Mouse (Mus musculus): Measurements from ENCODE around the gene Kng1. TPM values are rescaled to one million over a fixed set of nuclear protein-coding genes. Genes with fewer than 3 reads are reported as not detected.
"Not testable (repeated sequence)": the region's sequence is repeated elsewhere in the genome, so short reads cannot be mapped to it uniquely, and the experiment has no call there.

Gene Kng1
- not detected in 2 replicates for polyA plus RNA-seq (2014; fragmentation: Nextera tagmentation; extraction: Ambion mirVana)

- not testable (repeated sequence) for H3K9me3 ChIP-seq (ENCODE audit: control insufficient read depth, low read length); H3K4me3 ChIP-seq (ENCODE audit: low read depth, low read length); H3K9ac ChIP-seq (ENCODE audit: low read length); H3K36me3 ChIP-seq (ENCODE audit: control insufficient read depth, insufficient read depth, low read length); H3K4me2 ChIP-seq (ENCODE audit: low read depth); H3K27me3 ChIP-seq (ENCODE audit: control insufficient read depth, insufficient read depth, low read length); ATAC-seq (ENCODE audit: insufficient read depth, low FRiP score, low TSS enrichment); H3K4me1 ChIP-seq (ENCODE audit: control insufficient read depth, insufficient read depth, low read length); H3K27ac ChIP-seq (ENCODE audit: low read depth, low read length); DNase-seq (ENCODE audit: low spot score)
- WGBS, result 84% methylated on average over 1 of the region's 1 CpGs
Measured at GRCm38 (mm10) chr16:23057668-23058447, at the start of gene Kng1. Kng1 (plus strand) TSS chr16:23057865.

- not testable (repeated sequence) for H3K4me3 ChIP-seq (ENCODE audit: low read depth, low read length); H3K9ac ChIP-seq (ENCODE audit: low read length); H3K9me3 ChIP-seq (ENCODE audit: control insufficient read depth, low read length); DNase-seq (ENCODE audit: low spot score); H3K27ac ChIP-seq (ENCODE audit: low read depth, low read length); ATAC-seq (ENCODE audit: insufficient read depth, low FRiP score, low TSS enrichment); H3K4me2 ChIP-seq (ENCODE audit: low read depth); H3K4me1 ChIP-seq (ENCODE audit: control insufficient read depth, insufficient read depth, low read length); H3K27me3 ChIP-seq (ENCODE audit: control insufficient read depth, insufficient read depth, low read length); H3K36me3 ChIP-seq (ENCODE audit: control insufficient read depth, insufficient read depth, low read length)
- 81% methylated on average over 2 of the region's 2 CpGs for WGBS
Measured at GRCm38 (mm10) chr16:23013786-23014185, 43.9 kb upstream of the Kng1 start.

- not testable (repeated sequence) for H3K27me3 ChIP-seq (ENCODE audit: control insufficient read depth, insufficient read depth, low read length); H3K9ac ChIP-seq (ENCODE audit: low read length); H3K4me2 ChIP-seq (ENCODE audit: low read depth); H3K4me1 ChIP-seq (ENCODE audit: control insufficient read depth, insufficient read depth, low read length); H3K36me3 ChIP-seq (ENCODE audit: control insufficient read depth, insufficient read depth, low read length); ATAC-seq (ENCODE audit: insufficient read depth, low FRiP score, low TSS enrichment); H3K27ac ChIP-seq (ENCODE audit: low read depth, low read length); DNase-seq (ENCODE audit: low spot score); H3K4me3 ChIP-seq (ENCODE audit: low read depth, low read length); H3K9me3 ChIP-seq (ENCODE audit: control insufficient read depth, low read length)
- 53% methylated on average over 8 of the region's 8 CpGs for WGBS
Measured at GRCm38 (mm10) chr16:23014645-23015044, 43.0 kb upstream of the Kng1 start.

GRCm38 (mm10) chr16:23020571-23020970 lies 37.1 kb upstream of the Kng1 start:
- not testable (repeated sequence) for H3K4me2 ChIP-seq (ENCODE audit: low read depth); H3K27ac ChIP-seq (ENCODE audit: low read depth, low read length); H3K9me3 ChIP-seq (ENCODE audit: control insufficient read depth, low read length); H3K36me3 ChIP-seq (ENCODE audit: control insufficient read depth, insufficient read depth, low read length); H3K4me1 ChIP-seq (ENCODE audit: control insufficient read depth, insufficient read depth, low read length); ATAC-seq (ENCODE audit: insufficient read depth, low FRiP score, low TSS enrichment); H3K4me3 ChIP-seq (ENCODE audit: low read depth, low read length); H3K27me3 ChIP-seq (ENCODE audit: control insufficient read depth, insufficient read depth, low read length); H3K9ac ChIP-seq (ENCODE audit: low read length); DNase-seq (ENCODE audit: low spot score)
- 7% methylated on average over 1 of the region's 1 CpGs for WGBS

- DNase-seq (ENCODE audit: low spot score) (no peak), ATAC-seq (ENCODE audit: insufficient read depth, low FRiP score, low TSS enrichment) (no peak)
- WGBS, result 36% methylated on average over 6 of the region's 6 CpGs
- Histone ChIP-seq H3K27me3 (ENCODE audit: control insufficient read depth, insufficient read depth, low read length) (no peaks in the 10 kb centered on the region), H3K27ac (ENCODE audit: low read depth, low read length) (no peak overlapping the region), H3K36me3 (ENCODE audit: control insufficient read depth, insufficient read depth, low read length) (no peaks in the 10 kb centered on the region), H3K9me3 (ENCODE audit: control insufficient read depth, low read length) (no peaks in the 10 kb centered on the region), H3K4me2 (ENCODE audit: low read depth) (no peak overlapping the region), H3K9ac (ENCODE audit: low read length) (no peak overlapping the region), H3K4me3 (ENCODE audit: low read depth, low read length) (no peak overlapping the region), H3K4me1 (ENCODE audit: control insufficient read depth, insufficient read depth, low read length) (0 out of 2 replicates have a peak, but pooled peaks cover 2% of the 10 kb centered on the region)
Measured at GRCm38 (mm10) chr16:23025111-23025510, 32.6 kb upstream of the Kng1 start.

- no peak overlapping the region for H3K4me3 ChIP-seq (ENCODE audit: low read depth, low read length)
- H3K9me3 ChIP-seq (ENCODE audit: control insufficient read depth, low read length), result no peaks in the 10 kb centered on the region
- ATAC-seq (ENCODE audit: insufficient read depth, low FRiP score, low TSS enrichment) (no peak), DNase-seq (ENCODE audit: low spot score) (no peak)
- H3K27me3 ChIP-seq (ENCODE audit: control insufficient read depth, insufficient read depth, low read length), result no peaks in the 10 kb centered on the region
- H3K36me3 ChIP-seq (ENCODE audit: control insufficient read depth, insufficient read depth, low read length), result no peaks in the 10 kb centered on the region
- H3K4me2 ChIP-seq (ENCODE audit: low read depth), result no peak overlapping the region
- H3K27ac ChIP-seq (ENCODE audit: low read depth, low read length), result no peak overlapping the region
- no peak overlapping the region for H3K9ac ChIP-seq (ENCODE audit: low read length)
- no peaks in the 10 kb centered on the region for H3K4me1 ChIP-seq (ENCODE audit: control insufficient read depth, insufficient read depth, low read length)
Measured at GRCm38 (mm10) chr16:23026582-23026981, 31.1 kb upstream of the Kng1 start.

GRCm38 (mm10) chr16:23027341-23027740 lies 30.3 kb upstream of the Kng1 start:
- not testable (repeated sequence) for H3K4me2 ChIP-seq (ENCODE audit: low read depth); H3K9me3 ChIP-seq (ENCODE audit: control insufficient read depth, low read length); H3K36me3 ChIP-seq (ENCODE audit: control insufficient read depth, insufficient read depth, low read length); H3K4me3 ChIP-seq (ENCODE audit: low read depth, low read length); H3K27ac ChIP-seq (ENCODE audit: low read depth, low read length); DNase-seq (ENCODE audit: low spot score); ATAC-seq (ENCODE audit: insufficient read depth, low FRiP score, low TSS enrichment); H3K4me1 ChIP-seq (ENCODE audit: control insufficient read depth, insufficient read depth, low read length); H3K27me3 ChIP-seq (ENCODE audit: control insufficient read depth, insufficient read depth, low read length); H3K9ac ChIP-seq (ENCODE audit: low read length)
- 52% methylated on average over 3 of the region's 3 CpGs for WGBS

GRCm38 (mm10) chr16:23028966-23029600 lies 28.6 kb upstream of the Kng1 start, which contains the start of gene Kng2:
Kng2 (minus strand) TSS chr16:23029482.
- H3K4me3 ChIP-seq (ENCODE audit: low read depth, low read length); H3K4me1 ChIP-seq (ENCODE audit: control insufficient read depth, insufficient read depth, low read length); H3K4me2 ChIP-seq (ENCODE audit: low read depth); H3K27ac ChIP-seq (ENCODE audit: low read depth, low read length); ATAC-seq (ENCODE audit: insufficient read depth, low FRiP score, low TSS enrichment); H3K36me3 ChIP-seq (ENCODE audit: control insufficient read depth, insufficient read depth, low read length); H3K27me3 ChIP-seq (ENCODE audit: control insufficient read depth, insufficient read depth, low read length); H3K9ac ChIP-seq (ENCODE audit: low read length); DNase-seq (ENCODE audit: low spot score); H3K9me3 ChIP-seq (ENCODE audit: control insufficient read depth, low read length): not testable (repeated sequence)
- 77% methylated on average over 3 of the region's 3 CpGs for WGBS
